Mouse (Mus musculus): Measurements from ENCODE around the gene Efnb2. TPM values are rescaled to one million over a fixed set of nuclear protein-coding genes. Genes with fewer than 3 reads are reported as not detected.

Gene Efnb2
- 16.1 TPM for polyA plus RNA-seq (2014; fragmentation: Illumina TruSeq; extraction: RNeasy Lipid Tissue Mini Kit (QIAGEN cat#74804); ENCODE audit: low read depth, low replicate concordance)

DNA sequence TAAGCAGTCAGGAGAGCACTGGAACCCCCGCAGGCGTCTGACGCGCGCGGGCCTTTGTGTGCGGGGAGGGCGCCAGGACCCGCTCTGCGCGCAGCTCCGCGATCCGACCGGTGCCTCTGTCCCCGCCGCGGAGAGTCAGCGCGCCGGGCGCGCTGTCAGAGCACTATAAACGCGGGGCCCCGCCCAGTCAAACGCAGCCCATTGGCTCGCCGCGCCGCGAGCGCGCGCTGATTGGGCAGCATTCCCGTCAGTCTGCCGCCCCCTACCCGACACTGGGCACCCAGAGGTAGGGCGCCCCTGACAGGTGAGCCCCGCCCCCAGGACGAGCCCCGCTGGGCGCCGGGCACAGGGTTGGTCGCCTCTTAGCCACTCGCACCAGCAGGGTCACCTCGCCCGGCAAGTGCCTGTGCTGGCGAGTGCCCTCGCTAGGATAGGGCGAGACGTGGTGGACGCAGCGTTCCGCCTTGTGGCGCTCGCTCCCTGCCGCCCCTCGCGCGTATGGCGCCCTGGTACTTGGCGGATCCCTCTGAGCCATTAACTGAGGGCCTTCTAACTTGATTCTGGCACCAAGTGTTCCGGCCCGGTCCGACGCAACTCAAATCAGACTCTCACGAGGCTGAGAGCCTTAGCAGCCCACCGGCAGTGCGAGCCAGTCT lies at the start of gene Efnb2:
Gene Efnb2 (minus strand): TSS at position 140 of the 656 bp plus-strand sequence.

DNA sequence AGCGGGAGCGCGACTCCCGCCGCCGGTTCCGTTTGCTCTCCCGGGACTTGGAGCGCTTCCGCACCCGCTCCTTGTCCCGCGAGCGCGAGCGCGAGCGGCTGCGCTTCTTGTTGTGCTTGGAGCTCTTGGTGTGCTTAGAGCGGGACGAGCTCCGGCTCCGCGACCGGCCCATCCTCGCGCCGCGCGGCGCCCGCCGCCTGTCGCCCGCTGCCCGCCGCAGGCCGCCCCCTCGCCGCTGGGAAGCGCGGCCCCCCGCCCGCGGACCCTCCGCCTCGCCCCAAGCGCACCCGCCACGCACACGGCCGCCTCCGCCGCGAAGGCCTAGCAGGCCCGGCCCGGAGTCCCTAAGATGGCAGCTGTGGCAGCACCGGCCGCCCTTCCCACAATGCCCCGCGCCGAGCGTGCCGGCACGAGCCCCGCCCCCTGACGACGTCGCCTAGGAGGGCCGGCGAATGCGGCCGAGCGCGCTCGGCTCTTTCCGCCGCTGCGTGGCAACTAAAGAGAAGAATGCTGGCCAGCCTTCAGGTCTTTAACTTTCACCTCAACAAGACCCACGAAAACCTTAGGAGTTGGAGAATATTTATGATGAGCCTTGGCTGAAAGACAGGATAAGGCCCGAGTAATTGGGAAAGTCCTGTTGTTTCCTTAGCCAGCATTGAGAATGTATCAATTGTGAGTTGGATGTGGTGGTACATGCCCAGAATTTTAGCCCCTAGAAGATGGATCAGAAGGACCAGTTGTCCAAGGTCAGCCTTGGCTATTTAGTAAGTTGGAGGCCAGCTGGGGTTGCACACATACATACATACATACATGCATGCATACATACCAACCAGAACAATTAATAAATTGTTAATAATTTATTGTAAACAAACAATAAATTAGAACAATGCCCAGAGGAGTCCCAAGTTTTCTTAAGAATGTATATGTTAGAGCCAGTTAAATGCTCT lies 29.4 kb upstream of the Efnb2 start, which contains the start of gene Arglu1:
Gene Arglu1 (minus strand): TSS at position 376 of the 947 bp plus-strand sequence.

Other genes with a start within 250 kb of the Efnb2 start
- 129 TPM for gene Arglu1, start 29.3 kb upstream of the Efnb2 start, polyA plus RNA-seq (2014; fragmentation: Illumina TruSeq; extraction: RNeasy Lipid Tissue Mini Kit (QIAGEN cat#74804); ENCODE audit: low read depth, low replicate concordance)